8 mouse cellular contexts compared by ENCODE assay signal in the genomic region with DNA sequence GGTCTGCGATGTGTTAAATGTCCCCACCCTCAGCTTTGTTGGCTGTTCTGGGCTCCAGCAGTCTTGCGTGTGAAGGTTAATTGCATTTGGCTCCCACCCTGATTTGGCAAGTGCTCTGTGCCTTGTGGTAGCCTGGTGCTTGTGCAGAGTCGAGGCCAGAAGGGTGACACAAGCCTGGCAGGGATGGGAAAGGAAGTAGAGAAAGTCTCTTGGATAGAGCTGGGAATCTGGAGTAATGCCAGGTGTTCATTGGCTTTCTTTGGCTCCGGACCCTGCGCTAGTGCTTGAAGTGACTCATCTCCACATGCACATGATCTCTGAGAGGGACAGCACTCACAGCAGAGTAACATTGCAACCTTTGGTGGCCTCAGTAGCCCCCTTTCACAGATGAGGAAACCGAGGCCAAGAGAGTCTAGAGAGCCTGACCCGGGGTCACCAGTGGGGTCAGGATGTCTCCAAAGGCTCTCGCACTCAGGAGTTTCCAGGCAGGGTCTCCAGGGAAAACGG.
DNase-seq lines count a peak whose midpoint lies in the region; ATAC-seq lines count a peak whose summit lies in the region.

No protein-coding gene starts in this region.

- peak overlapping the region; percentile 42 for H3K9ac ChIP-seq in kidney, embryonic 16.5 days (replicated peaks; ENCODE audit: low read length)
- H3K9ac ChIP-seq in hindbrain, embryonic 16.5 days (ENCODE audit: low read depth, low read length) = peak overlapping the region; percentile 73
- no peak overlapping the region for H3K9ac ChIP-seq in liver, embryonic 11.5 days (ENCODE audit: low read depth, low read length)

- ATAC-seq in kidney, embryonic 16.5 days (ENCODE audit: low FRiP score, low TSS enrichment) = peak; percentile 43
- peak; percentile 76 for ATAC-seq in hindbrain, embryonic 16.5 days
- ATAC-seq in liver, embryonic 11.5 days (replicated peaks; ENCODE audit: low FRiP score) = no peak
- no peak for ATAC-seq in megakaryocyte, adult 5-6 weeks (ENCODE audit: poor library complexity, severe bottlenecking)

- H3K4me2 ChIP-seq in kidney, embryonic 16.5 days (replicated peaks; ENCODE audit: low read depth, low read length) = peak overlapping the region; percentile 83
- peak overlapping the region; percentile 85 for H3K4me2 ChIP-seq in hindbrain, embryonic 16.5 days (ENCODE audit: low read length)
- H3K4me2 ChIP-seq in liver, embryonic 11.5 days = peak overlapping the region; percentile 67

- H3K27ac ChIP-seq in kidney, embryonic 16.5 days (ENCODE audit: low read length) = no peak overlapping the region
- peak overlapping the region; percentile 69 for H3K27ac ChIP-seq in hindbrain, embryonic 16.5 days (ENCODE audit: low read depth, low read length)
- H3K27ac ChIP-seq in liver, embryonic 11.5 days (ENCODE audit: low read depth, low read length) = no peak overlapping the region

- intact Hi-C loops in gastrocnemius, postnatal 14 days (cut with DNase I; ENCODE audit: low total_unique reads) = no loop called here

- peaks cover 7% of the 10 kb centered on the region for H3K4me1 ChIP-seq in kidney, embryonic 16.5 days (ENCODE audit: insufficient read depth, low read length)
- H3K4me1 ChIP-seq in hindbrain, embryonic 16.5 days (ENCODE audit: control insufficient read depth, insufficient read depth, low read depth, low read length) = peaks cover 4% of the 10 kb centered on the region
- no peaks in the 10 kb centered on the region for H3K4me1 ChIP-seq in liver, embryonic 11.5 days (replicated peaks; ENCODE audit: control insufficient read depth, insufficient read depth, low read length)

- DNase-seq in kidney, adult 8-10 months = no peak
- peak; percentile 79 to 85 for DNase-seq in cerebellum, postnatal 14 days
- DNase-seq in gastrocnemius, postnatal 14 days = peak; percentile 49
- no peak for DNase-seq in liver, embryonic 11.5 days (ENCODE audit: low spot score)
- peak; percentile 23 for DNase-seq in right cerebral cortex, adult 18-20 months

- H3K4me3 ChIP-seq in kidney, embryonic 16.5 days (ENCODE audit: low read length) = peak overlapping the region; percentile 49
- H3K4me3 ChIP-seq in hindbrain, embryonic 16.5 days (ENCODE audit: low read length) = peak overlapping the region; percentile 53
- peak overlapping the region; percentile 43 for H3K4me3 ChIP-seq in liver, embryonic 11.5 days (ENCODE audit: low read depth, low read length)

- WGBS in kidney, embryonic 16.5 days = 36% methylated on average over 9 of the region's 9 CpGs
- 38% methylated on average over 9 of the region's 9 CpGs for WGBS in hindbrain, embryonic 16.5 days
- WGBS in liver, embryonic 11.5 days = 39% methylated on average over 9 of the region's 9 CpGs

- 0 out of 2 replicates have a peak, but pooled peaks cover 3% of the 10 kb centered on the region for H3K27me3 ChIP-seq in kidney, embryonic 16.5 days (ENCODE audit: insufficient read depth, low read length)
- H3K27me3 ChIP-seq in hindbrain, embryonic 16.5 days (replicated peaks; ENCODE audit: control insufficient read depth, insufficient read depth, low read length) = no peaks in the 10 kb centered on the region
- H3K27me3 ChIP-seq in liver, embryonic 11.5 days (replicated peaks; ENCODE audit: control insufficient read depth, insufficient read depth, low read length) = peaks cover 11% of the 10 kb centered on the region

- H3K36me3 ChIP-seq in kidney, embryonic 16.5 days (ENCODE audit: insufficient read depth, low read length) = no peaks in the 10 kb centered on the region
- H3K36me3 ChIP-seq in hindbrain, embryonic 16.5 days (ENCODE audit: control insufficient read depth, insufficient read depth, low read length) = no peaks in the 10 kb centered on the region
- H3K36me3 ChIP-seq in liver, embryonic 11.5 days (ENCODE audit: control insufficient read depth, insufficient read depth, low read length) = no peaks in the 10 kb centered on the region

- no peaks in the 10 kb centered on the region for H3K9me3 ChIP-seq in kidney, embryonic 16.5 days (ENCODE audit: low read length)
- H3K9me3 ChIP-seq in hindbrain, embryonic 16.5 days (ENCODE audit: control insufficient read depth, low read length) = no peaks in the 10 kb centered on the region
- no peaks in the 10 kb centered on the region for H3K9me3 ChIP-seq in liver, embryonic 11.5 days (ENCODE audit: control insufficient read depth, low read length)

Comparison
In these comparisons a context has a peak if more than half of its experiments do, and no peak if none do; other contexts are left out.
1. ATAC-seq: peak in kidney, embryonic 16.5 days (single experiment) and hindbrain, embryonic 16.5 days (single experiment); none in liver, embryonic 11.5 days (single experiment) and megakaryocyte, adult 5-6 weeks (single experiment).
2. DNase-seq: peak in cerebellum, postnatal 14 days (2 of 2), gastrocnemius, postnatal 14 days (single experiment) and right cerebral cortex, adult 18-20 months (single experiment); none in kidney, adult 8-10 months (0 of 2) and liver, embryonic 11.5 days (single experiment).
3. Peak in every context shown above with its lines, with median percentiles within 50 percentile points of each other: H3K4me2 ChIP-seq and H3K4me3 ChIP-seq.